Mouse (Mus musculus): ENCODE data around the gene Zfyve1.
"Not testable (repeated sequence)": the region's sequence is repeated elsewhere in the genome, so short reads cannot be mapped to it uniquely, and the experiment has no call there.

The Zfyve1 gene

GRCm38 (mm10) chr12:83597025-83597501 is at the start of gene Zfyve1:
Gene Zfyve1, minus strand, starts transcription at chr12:83597222.
- DNase-seq (ENCODE audit: low read depth, low spot score) = peak; percentile 99

- DNase-seq (ENCODE audit: low read depth, low spot score) = no peak
Observed at GRCm38 (mm10) chr12:83643116-83643515, 46.1 kb upstream of the Zfyve1 start.

- DNase-seq (ENCODE audit: low read depth, low spot score) = no peak
Observed at GRCm38 (mm10) chr12:83641233-83641632, 44.2 kb upstream of the Zfyve1 start.

- DNase-seq (ENCODE audit: low read depth, low spot score) = no peak
Observed at GRCm38 (mm10) chr12:83633807-83634206, 36.8 kb upstream of the Zfyve1 start.

- peak; percentile 23 for DNase-seq (ENCODE audit: low read depth, low spot score)
Observed at GRCm38 (mm10) chr12:83632680-83633025, 35.6 kb upstream of the Zfyve1 start.

GRCm38 (mm10) chr12:83631743-83632679 is 35.0 kb upstream of the Zfyve1 start:
- DNase-seq (ENCODE audit: low read depth, low spot score) = peak; percentile 100

- not testable (repeated sequence) for DNase-seq (ENCODE audit: low read depth, low spot score)
Observed at GRCm38 (mm10) chr12:83630936-83631335, 33.9 kb upstream of the Zfyve1 start, which contains the start of gene Rbm25. Gene Rbm25, plus strand, starts transcription at chr12:83631236.

- no peak for DNase-seq (ENCODE audit: low read depth, low spot score)
Observed at GRCm38 (mm10) chr12:83624321-83624720, 27.3 kb upstream of the Zfyve1 start.

- no peak for DNase-seq (ENCODE audit: low read depth, low spot score)
Observed at GRCm38 (mm10) chr12:83622031-83622755, 25.2 kb upstream of the Zfyve1 start.

- not testable (repeated sequence) for DNase-seq (ENCODE audit: low read depth, low spot score)
Observed at GRCm38 (mm10) chr12:83620694-83621093, 23.7 kb upstream of the Zfyve1 start.

- no peak for DNase-seq (ENCODE audit: low read depth, low spot score)
Observed at GRCm38 (mm10) chr12:83618981-83619380, 22.0 kb upstream of the Zfyve1 start.

GRCm38 (mm10) chr12:83617261-83617660 is 20.2 kb upstream of the Zfyve1 start:
- no peak for DNase-seq (ENCODE audit: low read depth, low spot score)

GRCm38 (mm10) chr12:83606411-83606810 is 9.4 kb upstream of the Zfyve1 start:
- DNase-seq (ENCODE audit: low read depth, low spot score) = not testable (repeated sequence)

GRCm38 (mm10) chr12:83602285-83602684 is 5.3 kb upstream of the Zfyve1 start:
- no peak for DNase-seq (ENCODE audit: low read depth, low spot score)

GRCm38 (mm10) chr12:83597881-83598280 is 859 bp upstream of the Zfyve1 start:
- DNase-seq (ENCODE audit: low read depth, low spot score) = no peak

- DNase-seq (ENCODE audit: low read depth, low spot score) = no peak
Observed at GRCm38 (mm10) chr12:83596191-83596954, 649 bp downstream of the Zfyve1 start.

- peak; percentile 33 for DNase-seq (ENCODE audit: low read depth, low spot score)
Observed at GRCm38 (mm10) chr12:83594454-83595040, 2.5 kb downstream of the Zfyve1 start.

- DNase-seq (ENCODE audit: low read depth, low spot score) = no peak
Observed at GRCm38 (mm10) chr12:83591754-83592501, 5.1 kb downstream of the Zfyve1 start.

GRCm38 (mm10) chr12:83586628-83587027 is 10.4 kb downstream of the Zfyve1 start:
- DNase-seq (ENCODE audit: low read depth, low spot score) = no peak

- peak; percentile 38 for DNase-seq (ENCODE audit: low read depth, low spot score)
Observed at GRCm38 (mm10) chr12:83582747-83583146, 14.3 kb downstream of the Zfyve1 start.
